Mouse (Mus musculus) olfactory bulb, adult 2 months (tissue): ENCODE data around the gene Rlf. TPM values are rescaled to one million over a fixed set of nuclear protein-coding genes. Genes with fewer than 3 reads are reported as not detected.

ENCODE experiments used
- H3K27ac ChIP-seq: fragments of 200-500 bp; 2 replicates; pipeline ENCODE4 v1.5.1; 2012; ENCODE audit warnings: low read depth, low read length; ENCODE audit not compliant: insufficient read depth
- H3K4me1 ChIP-seq: fragments of 200-500 bp; 2 replicates; pipeline ENCODE4 v1.6.1; 2012; ENCODE audit warnings: low read length; ENCODE audit not compliant: control insufficient read depth, insufficient read depth
- H3K4me3 ChIP-seq: fragments of 200-500 bp; 2 replicates; pipeline ENCODE4 v1.5.1; 2012; ENCODE audit warnings: mild to moderate bottlenecking, low read depth, low read length, moderate library complexity; ENCODE audit not compliant: insufficient read depth
- CTCF ChIP-seq: fragments of 200-500 bp; IDR thresholded peaks from 2 replicates; pipeline ENCODE4 v1.5.1; 2012; ENCODE audit warnings: low read depth, mild to moderate bottlenecking, low read length, moderate library complexity; ENCODE audit not compliant: insufficient read depth
- POLR2A ChIP-seq: fragments of 200-500 bp; IDR thresholded peaks from 2 replicates; pipeline ENCODE4 v1.6.1; 2012; ENCODE audit warnings: mild to moderate bottlenecking, low read depth, low read length, moderate library complexity; ENCODE audit not compliant: insufficient read depth
- WGBS: fragments of 180-500 bp; shearing (Covaris S2); methylation state at CpG from one replicate; pipeline ENCODE4 v1.1.7; 2018; 5-methylcytosine and 5-hydroxymethylcytosine counted together
- polyA plus RNA-seq: library from polyadenylated mRNA; stranded (reverse); fragments of >200 nt; gene quantifications from 2 replicates; pipeline ENCODE4 v1.2.4, GENCODE M21; 2012; ENCODE audit warnings: low replicate concordance; ENCODE audit not compliant: missing spikeins, insufficient read depth, insufficient read length

Gene Rlf
- polyA plus RNA-seq, 1 experiment: not detected

- Histone ChIP-seq H3K27ac (no peak overlapping the region), H3K4me3 (no peak overlapping the region), H3K4me1 (peaks cover 3% of the 10 kb centered on the region; the same call in 1 of the 2 replicates)
- no peak for TF ChIP-seq CTCF
- TF ChIP-seq POLR2A: no peak
- 60% methylated on average over 2 of the region's 2 CpGs for WGBS
Observed at GRCm38 (mm10) chr4:121216216-121216615, 1.3 kb upstream of the Rlf start.

GRCm38 (mm10) chr4:121215489-121215888, 605 bp upstream of the Rlf start:
- peaks cover 4% of the 10 kb centered on the region; the same call in 1 of the 2 replicates for H3K4me1 ChIP-seq
- H3K27ac ChIP-seq: 0 out of 2 replicates have a peak overlapping the region, but pooled peaks have one; percentile 68
- no peak for TF ChIP-seq POLR2A
- TF ChIP-seq CTCF: no peak
- H3K4me3 ChIP-seq: peak overlapping the region; percentile 78
- 15% methylated on average over 5 of the region's 5 CpGs for WGBS

- H3K27ac ChIP-seq: no peak overlapping the region; the same call in 1 of the 2 replicates
- H3K4me1 ChIP-seq: peaks cover 4% of the 10 kb centered on the region; the same call in 1 of the 2 replicates
- TF ChIP-seq CTCF (no peak), POLR2A (no peak)
- under 1% methylated on average over 36 of the region's 36 CpGs for WGBS
- peak overlapping the region; percentile 78 for H3K4me3 ChIP-seq
Observed at GRCm38 (mm10) chr4:121213936-121214792, 720 bp downstream of the Rlf start.

- no peak overlapping the region for H3K4me3 ChIP-seq
- 0 out of 2 replicates have a peak, but pooled peaks cover 2% of the 10 kb centered on the region for H3K4me1 ChIP-seq
- WGBS: 81% methylated on average over 4 of the region's 4 CpGs
- TF ChIP-seq POLR2A: no peak
- TF ChIP-seq CTCF: no peak
- no peak overlapping the region for H3K27ac ChIP-seq
Observed at GRCm38 (mm10) chr4:121208911-121209310, 6.0 kb downstream of the Rlf start.

- 53% methylated on average over 4 of the region's 4 CpGs for WGBS
Observed at GRCm38 (mm10) chr4:121197856-121198255, 17.0 kb downstream of the Rlf start.

GRCm38 (mm10) chr4:121196995-121197394, 17.9 kb downstream of the Rlf start:
- 95% methylated on average over 4 of the region's 4 CpGs for WGBS

More at GRCm38 (mm10) chr4:121197856-121198255, 17.0 kb downstream of the Rlf start:
- no peaks in the 10 kb centered on the region for H3K4me1 ChIP-seq
- no peak for TF ChIP-seq POLR2A
- no peak for TF ChIP-seq CTCF
- no peak overlapping the region for H3K27ac ChIP-seq
- H3K4me3 ChIP-seq: no peak overlapping the region

GRCm38 (mm10) chr4:121196205-121196604, 18.7 kb downstream of the Rlf start:
- Histone ChIP-seq H3K27ac (no peak overlapping the region), H3K4me1 (no peaks in the 10 kb centered on the region), H3K4me3 (no peak overlapping the region)
- 94% methylated on average over 2 of the region's 2 CpGs for WGBS
- TF ChIP-seq CTCF (no peak), POLR2A (no peak)

More at GRCm38 (mm10) chr4:121196995-121197394, 17.9 kb downstream of the Rlf start:
- Histone ChIP-seq H3K4me3 (no peak overlapping the region), H3K27ac (no peak overlapping the region), H3K4me1 (no peaks in the 10 kb centered on the region)
- TF ChIP-seq POLR2A: no peak

- Histone ChIP-seq H3K4me3 (no peak overlapping the region), H3K27ac (no peak overlapping the region), H3K4me1 (no peaks in the 10 kb centered on the region)
- TF ChIP-seq POLR2A: no peak
- TF ChIP-seq CTCF: no peak
Observed at GRCm38 (mm10) chr4:121194736-121195135, 20.1 kb downstream of the Rlf start.

GRCm38 (mm10) chr4:121192306-121192705, 22.6 kb downstream of the Rlf start:
- no peak overlapping the region for H3K27ac ChIP-seq
- WGBS: 54% methylated on average over 2 of the region's 2 CpGs
- no peak overlapping the region for H3K4me3 ChIP-seq
- no peaks in the 10 kb centered on the region for H3K4me1 ChIP-seq
- TF ChIP-seq POLR2A (no peak), CTCF (no peak)

- H3K4me1 ChIP-seq: no peaks in the 10 kb centered on the region
- no peak overlapping the region for H3K4me3 ChIP-seq
- H3K27ac ChIP-seq: no peak overlapping the region
- TF ChIP-seq POLR2A (no peak), CTCF (no peak)
- 97% methylated on average over 3 of the region's 3 CpGs for WGBS
Observed at GRCm38 (mm10) chr4:121189341-121189740, 25.5 kb downstream of the Rlf start.
